Mouse (Mus musculus) erythroblast, embryonic 14.5 days (primary cell): ENCODE data around the gene Cdk14.

ENCODE experiments used
- GATA1 ChIP-seq: IDR thresholded peaks from 2 replicates; pipeline ENCODE4 v1.6.1; 2012; ENCODE audit warnings: low read length, inconsistent platforms, mixed read lengths
- TAL1 ChIP-seq: IDR thresholded peaks from 3 replicates; pipeline ENCODE4 v1.6.1; 2012; ENCODE audit warnings: low read length, inconsistent platforms, mixed read lengths

GRCm38 (mm10) chr5:4934491-4934890 lies 485.6 kb downstream of the Cdk14 start:
- TF ChIP-seq TAL1 (no peak), GATA1 (no peak)
